Mouse (Mus musculus) forebrain, embryonic 16.5 days (tissue): Measurements from ENCODE around the gene Fam171a2. TPM values are rescaled to one million over a fixed set of nuclear protein-coding genes. Genes with fewer than 3 reads are reported as not detected.
A peak's percentile ranks its signal among the peaks of the same experiment; 100 is the strongest.

Experiments used
- ATAC-seq: fragments of 200-750 bp; cut with Nextera tagmentation; 2 replicates; pipeline ENCODE4 v1.8.0; 2017; ENCODE audit warnings: mild to moderate bottlenecking, moderate library complexity
- H3K27ac ChIP-seq: fragments of 300-500 bp; sonication (generic); 2 replicates; pipeline ENCODE4 v1.5.1; 2014; ENCODE audit warnings: low read length, control low read depth
- H3K27me3 ChIP-seq: fragments of 300-500 bp; sonication (generic); replicated peaks from 2 replicates; pipeline ENCODE4 v1.6.1; 2014; ENCODE audit warnings: low read length; ENCODE audit not compliant: control insufficient read depth, insufficient read depth
- H3K36me3 ChIP-seq: fragments of 300-500 bp; sonication (generic); 2 replicates; pipeline ENCODE4 v1.6.1; 2014; ENCODE audit not compliant: control insufficient read depth, insufficient read depth
- H3K4me1 ChIP-seq: fragments of 300-500 bp; sonication (generic); replicated peaks from 2 replicates; pipeline ENCODE4 v1.6.1; 2014; ENCODE audit warnings: low read length; ENCODE audit not compliant: control insufficient read depth, insufficient read depth
- H3K4me2 ChIP-seq: fragments of 300-500 bp; sonication (generic); 2 replicates; pipeline ENCODE4 v1.6.1; 2014; ENCODE audit warnings: mild to moderate bottlenecking, low read length, control low read depth
- H3K4me3 ChIP-seq: fragments of 300-500 bp; sonication (generic); replicated peaks from 2 replicates; pipeline ENCODE4 v1.5.1; 2014; ENCODE audit warnings: mild to moderate bottlenecking, low read length, control low read depth
- H3K9ac ChIP-seq: fragments of 300-500 bp; sonication (generic); replicated peaks from 2 replicates; pipeline ENCODE4 v1.6.1; 2014; ENCODE audit warnings: low read depth, low read length, control low read depth
- H3K9me3 ChIP-seq: fragments of 300-500 bp; sonication (generic); 2 replicates; pipeline ENCODE4 v1.6.1; 2016; ENCODE audit warnings: low read length; ENCODE audit not compliant: control insufficient read depth
- WGBS: fragments of 180-500 bp; shearing (Covaris S2); extraction: QIAGEN DNeasy Blood & Tissue Kit; methylation state at CpG from one replicate; pipeline ENCODE4 v1.1.7; 2014; 5-methylcytosine and 5-hydroxymethylcytosine counted together
- polyA plus RNA-seq: library from polyadenylated mRNA; unstranded; fragments of >200 nt; fragmentation: Nextera tagmentation; extraction: Ambion mirVana; gene quantifications from 2 replicates; pipeline ENCODE4 v1.2.1, GENCODE M21; 2015

The Fam171a2 gene
- polyA plus RNA-seq, 1 experiment from 2014 or later = 17.8 TPM

GRCm38 (mm10) chr11:102438212-102439092 lies 9.0 kb downstream of the Fam171a2 start:
- H3K9ac ChIP-seq = peak overlapping the region; percentile 35
- 9% methylated on average over 73 of the region's 77 CpGs for WGBS
- H3K27ac ChIP-seq = peak overlapping the region; percentile 22; the same call in 1 of the 2 replicates
- no peaks in the 10 kb centered on the region for H3K9me3 ChIP-seq
- H3K27me3 ChIP-seq = no peaks in the 10 kb centered on the region
- peak overlapping the region; percentile 43 for H3K4me2 ChIP-seq
- H3K4me1 ChIP-seq = peaks cover 27% of the 10 kb centered on the region
- peak; percentile 41; the same call in 1 of the 2 replicates for ATAC-seq
- H3K4me3 ChIP-seq = peak overlapping the region; percentile 19
- peaks cover 27% of the 10 kb centered on the region for H3K36me3 ChIP-seq

DNA sequence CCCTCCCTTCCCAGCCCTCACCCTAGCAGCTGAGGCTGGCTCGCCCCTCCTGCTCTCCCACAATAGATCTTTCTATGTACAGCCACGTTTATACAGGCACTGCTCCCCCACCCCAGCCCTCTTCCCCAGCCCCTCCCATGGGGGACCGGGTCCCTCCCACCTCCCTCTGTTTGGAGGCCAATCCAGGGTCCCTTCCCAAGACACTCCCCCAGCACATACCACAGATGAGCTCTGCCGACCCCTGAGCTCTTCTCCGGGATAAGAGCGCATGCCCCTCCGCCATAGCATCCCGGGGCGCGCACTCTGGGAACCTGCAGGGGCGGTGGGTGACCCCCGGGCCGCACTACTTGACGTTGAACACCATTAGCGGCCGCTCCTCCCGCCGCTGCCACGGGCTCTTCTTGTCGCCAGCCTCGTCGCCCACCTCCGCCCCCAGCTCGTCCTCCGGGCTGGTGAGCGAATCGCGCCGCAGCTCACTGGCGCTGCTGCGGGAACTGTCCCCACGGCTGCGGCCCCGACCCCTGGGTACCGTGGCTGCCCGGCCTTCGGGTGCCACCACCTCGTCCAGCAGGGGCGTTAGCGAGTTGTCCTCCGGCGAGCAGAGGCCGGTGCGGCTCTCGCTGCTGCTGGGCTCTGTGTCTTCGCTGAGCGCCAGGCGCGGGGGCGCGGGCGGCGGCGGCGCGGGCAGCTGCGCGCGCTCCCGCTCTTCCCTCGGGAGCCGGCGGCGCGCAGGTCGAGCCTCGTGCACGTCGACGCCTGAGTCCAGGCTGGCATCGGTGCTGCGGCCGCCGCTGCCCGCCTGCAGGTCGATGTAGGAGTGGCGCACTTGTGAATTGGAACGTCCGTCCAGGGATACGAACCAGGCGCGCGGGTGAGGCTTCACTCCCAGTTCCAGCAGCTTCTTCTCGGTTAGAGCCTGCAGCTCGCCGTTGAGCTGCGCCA lies 10.1 kb downstream of the Fam171a2 start:
- no peaks in the 10 kb centered on the region for H3K9me3 ChIP-seq
- 6% methylated on average over 84 of the region's 87 CpGs for WGBS
- H3K27me3 ChIP-seq = no peaks in the 10 kb centered on the region
- ATAC-seq = peak; percentile 36
- peaks cover 23% of the 10 kb centered on the region for H3K36me3 ChIP-seq
- H3K9ac ChIP-seq = peak overlapping the region; percentile 35
- peak overlapping the region; percentile 43 for H3K4me2 ChIP-seq
- H3K4me3 ChIP-seq = peak overlapping the region; percentile 19
- peaks cover 27% of the 10 kb centered on the region for H3K4me1 ChIP-seq
- H3K27ac ChIP-seq = no peak overlapping the region

DNA sequence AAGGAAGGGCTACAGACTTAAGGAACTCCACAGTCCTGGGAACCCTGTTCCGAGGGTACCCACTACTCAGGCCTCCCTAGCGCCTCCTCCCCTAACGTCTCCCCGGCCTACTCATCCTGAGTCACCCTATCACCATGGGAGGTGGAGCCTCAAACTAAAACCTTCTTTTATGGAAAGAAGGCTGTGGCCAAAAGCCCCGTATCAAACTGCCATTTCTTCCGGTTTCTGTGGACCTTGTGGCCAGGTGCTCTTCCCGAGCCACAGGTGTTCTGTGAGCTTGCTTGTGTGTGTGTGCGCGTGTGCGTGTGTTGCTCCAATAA lies 11.1 kb downstream of the Fam171a2 start:
- WGBS = 83% methylated on average over 10 of the region's 10 CpGs
- ATAC-seq = no peak

GRCm38 (mm10) chr11:102435754-102436470 lies 11.6 kb downstream of the Fam171a2 start:
- Histone ChIP-seq H3K36me3 (peaks cover 16% of the 10 kb centered on the region), H3K27me3 (no peaks in the 10 kb centered on the region), H3K27ac (no peak overlapping the region), H3K4me2 (no peak overlapping the region), H3K9me3 (no peaks in the 10 kb centered on the region), H3K4me3 (no peak overlapping the region), H3K4me1 (peaks cover 31% of the 10 kb centered on the region), H3K9ac (no peak overlapping the region)
- no peak for ATAC-seq
- WGBS = 92% methylated on average over 18 of the region's 18 CpGs

More for the DNA sequence above, 11.1 kb downstream of the Fam171a2 start:
- H3K36me3 ChIP-seq = peaks cover 22% of the 10 kb centered on the region
- no peaks in the 10 kb centered on the region for H3K9me3 ChIP-seq
- H3K4me1 ChIP-seq = peaks cover 27% of the 10 kb centered on the region
- no peak overlapping the region for H3K4me2 ChIP-seq
- H3K9ac ChIP-seq = no peak overlapping the region
- H3K27ac ChIP-seq = no peak overlapping the region
- H3K27me3 ChIP-seq = no peaks in the 10 kb centered on the region
- no peak overlapping the region for H3K4me3 ChIP-seq

GRCm38 (mm10) chr11:102434816-102435705 lies 12.4 kb downstream of the Fam171a2 start:
- 89% methylated on average over 11 of the region's 11 CpGs for WGBS
- no peak overlapping the region for H3K27ac ChIP-seq
- ATAC-seq = no peak
- H3K36me3 ChIP-seq = peaks cover 12% of the 10 kb centered on the region
- no peaks in the 10 kb centered on the region for H3K9me3 ChIP-seq
- peaks cover 35% of the 10 kb centered on the region for H3K4me1 ChIP-seq
- no peak overlapping the region for H3K9ac ChIP-seq
- no peak overlapping the region for H3K4me2 ChIP-seq
- no peaks in the 10 kb centered on the region for H3K27me3 ChIP-seq
- H3K4me3 ChIP-seq = no peak overlapping the region

GRCm38 (mm10) chr11:102434406-102434805 lies 13.1 kb downstream of the Fam171a2 start:
- no peak overlapping the region for H3K27ac ChIP-seq
- H3K4me2 ChIP-seq = no peak overlapping the region
- no peaks in the 10 kb centered on the region for H3K9me3 ChIP-seq
- H3K4me1 ChIP-seq = peaks cover 41% of the 10 kb centered on the region
- H3K4me3 ChIP-seq = no peak overlapping the region
- ATAC-seq = peak; percentile 52
- 4% methylated on average over 7 of the region's 7 CpGs for WGBS
- no peak overlapping the region for H3K9ac ChIP-seq
- peaks cover 5% of the 10 kb centered on the region; the same call in 1 of the 2 replicates for H3K36me3 ChIP-seq
- H3K27me3 ChIP-seq = no peaks in the 10 kb centered on the region

DNA sequence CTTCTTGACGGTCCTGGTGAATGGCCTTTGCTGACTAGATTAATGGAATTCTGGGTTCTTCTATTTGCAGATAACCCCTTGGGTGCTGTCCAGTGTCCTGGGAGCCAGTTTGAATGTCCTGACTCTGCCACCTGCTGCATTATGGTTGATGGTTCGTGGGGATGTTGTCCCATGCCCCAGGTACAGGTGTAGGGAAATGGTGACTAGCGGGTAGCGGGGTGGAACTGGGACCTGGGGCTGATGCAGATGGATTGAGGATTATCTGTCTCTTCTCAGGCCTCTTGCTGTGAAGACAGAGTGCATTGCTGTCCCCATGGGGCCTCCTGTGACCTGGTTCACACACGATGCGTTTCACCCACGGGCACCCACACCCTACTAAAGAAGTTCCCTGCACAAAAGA lies 13.6 kb downstream of the Fam171a2 start:
- Histone ChIP-seq H3K9me3 (no peaks in the 10 kb centered on the region), H3K9ac (no peak overlapping the region), H3K27me3 (no peaks in the 10 kb centered on the region), H3K4me3 (no peak overlapping the region), H3K4me1 (peaks cover 38% of the 10 kb centered on the region), H3K36me3 (peaks cover 1% of the 10 kb centered on the region; the same call in 1 of the 2 replicates), H3K27ac (no peak overlapping the region), H3K4me2 (no peak overlapping the region)
- ATAC-seq = no peak
- 92% methylated on average over 7 of the region's 7 CpGs for WGBS

DNA sequence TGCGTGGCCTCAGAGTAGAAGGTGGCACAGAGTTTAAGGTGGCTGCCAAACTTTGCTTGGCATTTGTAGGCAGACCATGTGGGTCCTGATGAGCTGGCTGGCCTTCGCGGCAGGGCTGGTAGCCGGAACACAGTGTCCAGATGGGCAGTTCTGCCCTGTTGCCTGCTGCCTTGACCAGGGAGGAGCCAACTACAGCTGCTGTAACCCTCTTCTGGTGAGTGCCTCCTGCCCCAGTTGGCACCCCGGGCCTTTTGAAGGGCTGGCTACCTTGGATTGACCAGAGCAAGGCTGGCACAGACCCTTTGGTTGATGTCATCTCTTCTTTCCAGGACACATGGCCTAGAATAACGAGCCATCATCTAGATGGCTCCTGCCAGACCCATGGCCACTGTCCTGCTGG lies 14.6 kb downstream of the Fam171a2 start:
- no peak overlapping the region for H3K4me3 ChIP-seq
- H3K9ac ChIP-seq = no peak overlapping the region
- no peak overlapping the region for H3K4me2 ChIP-seq
- 92% methylated on average over 6 of the region's 6 CpGs for WGBS
- ATAC-seq = no peak
- H3K27me3 ChIP-seq = no peaks in the 10 kb centered on the region
- H3K36me3 ChIP-seq = no peaks in the 10 kb centered on the region; the same call in 1 of the 2 replicates
- peaks cover 29% of the 10 kb centered on the region for H3K4me1 ChIP-seq
- no peaks in the 10 kb centered on the region for H3K9me3 ChIP-seq
- no peak overlapping the region for H3K27ac ChIP-seq
